Mouse (Mus musculus) MEL-GATA-1-ER (cell line): ENCODE results near the gene Kcnk18.

Experiments
- DNase-seq: peaks from one replicate; pipeline ENCODE4 v3.0.0-alpha.2; 2012; ENCODE audit warnings: low read depth; ENCODE audit errors: extremely low read depth

The Kcnk18 gene

GRCm38 (mm10) chr19:59218991-59219390 lies at the start of gene Kcnk18:
Gene Kcnk18 (plus strand): TSS chr19:59219214.
- no peak for DNase-seq

- no peak for DNase-seq
Observed at GRCm38 (mm10) chr19:59169936-59170765, 48.9 kb upstream of the Kcnk18 start, which contains the start of gene Vax1. Gene Vax1 (minus strand): TSS chr19:59170056.

- no peak for DNase-seq
Observed at GRCm38 (mm10) chr19:59170766-59171095, 48.3 kb upstream of the Kcnk18 start.

GRCm38 (mm10) chr19:59171151-59171870 lies 47.7 kb upstream of the Kcnk18 start:
- DNase-seq = no peak

GRCm38 (mm10) chr19:59171871-59172245 lies 47.2 kb upstream of the Kcnk18 start:
- DNase-seq = no peak

- no peak for DNase-seq
Observed at GRCm38 (mm10) chr19:59172781-59173180, 46.2 kb upstream of the Kcnk18 start.

DNA sequence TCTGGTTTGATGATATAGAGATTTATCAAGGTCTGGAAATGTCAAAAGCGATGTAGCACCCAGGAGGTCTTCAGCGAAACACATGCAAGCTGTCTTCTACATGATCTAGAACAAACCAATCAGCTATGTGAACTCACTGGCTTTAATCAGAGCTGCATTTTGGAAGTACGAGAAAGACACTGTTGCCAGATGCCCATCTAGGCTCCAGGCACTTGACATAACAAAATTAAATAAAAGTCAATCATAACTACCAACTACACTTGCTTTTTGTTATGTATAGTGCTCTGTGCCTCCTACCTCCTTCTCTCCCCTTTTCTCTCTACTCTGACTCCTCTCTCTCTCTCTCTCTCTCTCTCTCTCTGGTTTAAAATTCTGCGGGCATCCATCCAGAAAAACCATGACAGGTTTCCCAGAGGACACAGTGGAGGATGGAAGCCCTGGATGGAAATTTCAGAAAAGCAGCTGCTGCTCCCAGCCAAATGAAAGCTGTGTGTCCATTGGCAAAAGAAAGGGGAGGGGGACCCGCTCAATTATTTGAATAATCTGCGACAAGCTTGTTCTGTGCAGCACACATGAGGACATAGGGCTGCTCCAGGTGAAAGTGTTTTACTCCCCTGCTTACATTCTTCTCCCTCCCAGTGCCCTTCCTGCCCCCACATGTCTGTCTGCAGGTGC lies 45.5 kb upstream of the Kcnk18 start:
- no peak for DNase-seq

DNA sequence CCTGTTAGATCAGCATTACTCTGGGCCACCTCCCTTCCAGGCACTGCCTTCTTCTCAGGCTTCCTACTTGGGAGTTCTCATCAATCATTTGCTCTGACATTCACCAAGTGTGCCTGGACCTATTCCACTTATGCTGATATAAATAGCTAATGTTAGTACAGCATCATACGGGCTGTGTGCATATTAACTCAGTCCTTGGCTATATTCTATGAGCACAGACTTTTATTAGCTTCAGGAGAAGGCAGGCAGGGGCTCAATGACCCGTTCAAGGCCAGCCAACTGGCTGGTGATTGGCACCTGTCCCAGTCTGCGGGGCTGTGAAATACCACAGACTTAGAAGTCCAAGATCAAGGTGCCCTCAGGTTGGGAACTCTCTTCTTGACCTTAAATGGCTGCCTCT lies 35.0 kb upstream of the Kcnk18 start:
- DNase-seq = no peak

- DNase-seq = no peak
Observed at GRCm38 (mm10) chr19:59188981-59189380, 30.0 kb upstream of the Kcnk18 start.

DNA sequence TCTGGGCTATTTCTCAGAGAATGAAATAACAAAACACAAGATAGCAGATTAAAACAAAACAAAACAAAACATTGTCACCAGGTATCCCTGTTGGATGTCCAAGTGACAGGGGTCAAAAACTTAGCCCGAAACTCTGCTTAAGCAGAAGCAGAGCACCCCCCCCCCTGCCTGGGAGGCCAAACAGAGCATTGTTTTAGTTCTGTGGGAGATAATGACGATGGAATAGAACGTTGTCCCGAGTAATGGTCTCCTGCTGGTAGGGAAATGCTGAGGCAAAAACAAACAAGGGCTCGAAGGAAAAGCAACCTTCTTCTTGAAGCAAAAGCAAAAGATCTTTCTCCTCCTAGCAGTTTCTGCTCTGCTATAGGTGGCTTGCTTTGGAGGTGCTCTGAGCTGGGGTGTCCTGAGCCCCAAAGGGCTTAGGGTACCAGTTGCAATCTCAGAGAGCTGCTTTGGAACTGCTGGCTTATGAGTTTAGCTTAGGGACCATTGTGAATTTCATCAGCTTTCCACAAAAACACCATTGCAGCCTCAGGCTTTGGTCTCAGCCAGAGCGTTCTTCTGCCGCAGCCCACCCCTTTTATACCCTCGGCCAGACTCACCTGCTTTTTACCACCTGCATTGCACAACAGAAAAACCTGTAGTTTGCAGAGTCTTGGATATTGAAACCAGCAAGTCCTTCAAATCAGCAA lies 28.4 kb upstream of the Kcnk18 start:
- DNase-seq = no peak

GRCm38 (mm10) chr19:59191123-59191505 lies 27.9 kb upstream of the Kcnk18 start:
- DNase-seq = no peak

- DNase-seq = no peak
Observed at GRCm38 (mm10) chr19:59192491-59192890, 26.5 kb upstream of the Kcnk18 start.

- DNase-seq = no peak
Observed at GRCm38 (mm10) chr19:59193456-59193855, 25.6 kb upstream of the Kcnk18 start.

DNA sequence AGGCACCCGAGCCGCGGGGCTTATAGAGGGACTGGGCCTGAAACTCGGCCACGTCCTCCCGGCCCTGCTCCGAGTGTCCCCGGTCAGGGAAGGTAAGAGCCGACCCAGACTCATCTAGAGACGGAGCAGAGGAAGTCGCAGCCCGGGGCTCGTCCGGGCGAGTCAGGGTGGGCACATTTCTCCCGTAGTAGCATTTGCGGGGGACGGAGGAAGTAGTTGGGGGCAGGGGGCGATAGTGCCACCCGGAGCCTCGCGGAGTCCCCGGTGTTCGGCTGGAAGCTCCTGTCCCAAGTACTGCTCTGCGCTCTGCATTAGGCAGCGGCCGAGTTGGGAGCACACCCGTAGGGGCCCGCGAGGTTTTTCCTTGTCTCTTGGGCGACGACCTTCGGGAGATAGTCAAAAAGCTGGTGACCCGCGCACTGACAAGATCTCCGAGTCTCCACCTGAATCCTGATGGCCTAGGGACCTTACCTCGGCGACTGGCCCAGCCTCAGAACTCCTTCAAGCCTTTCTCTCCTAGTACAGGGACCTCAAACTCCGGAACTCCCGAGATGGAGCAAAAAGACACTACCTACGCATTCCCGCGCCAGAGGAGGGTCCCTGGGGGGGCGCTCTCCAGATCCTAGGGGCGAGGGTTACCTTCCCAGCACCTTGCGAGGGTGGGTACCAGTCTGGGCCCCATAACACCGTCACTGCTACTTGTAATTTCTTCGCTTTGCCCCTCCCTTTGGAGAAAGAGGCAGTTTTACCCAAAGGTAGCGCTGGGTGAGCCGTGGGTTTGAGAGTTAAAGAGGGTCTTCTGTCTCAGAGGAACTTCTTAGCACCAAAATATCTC lies 24.8 kb upstream of the Kcnk18 start:
- DNase-seq = no peak

DNA sequence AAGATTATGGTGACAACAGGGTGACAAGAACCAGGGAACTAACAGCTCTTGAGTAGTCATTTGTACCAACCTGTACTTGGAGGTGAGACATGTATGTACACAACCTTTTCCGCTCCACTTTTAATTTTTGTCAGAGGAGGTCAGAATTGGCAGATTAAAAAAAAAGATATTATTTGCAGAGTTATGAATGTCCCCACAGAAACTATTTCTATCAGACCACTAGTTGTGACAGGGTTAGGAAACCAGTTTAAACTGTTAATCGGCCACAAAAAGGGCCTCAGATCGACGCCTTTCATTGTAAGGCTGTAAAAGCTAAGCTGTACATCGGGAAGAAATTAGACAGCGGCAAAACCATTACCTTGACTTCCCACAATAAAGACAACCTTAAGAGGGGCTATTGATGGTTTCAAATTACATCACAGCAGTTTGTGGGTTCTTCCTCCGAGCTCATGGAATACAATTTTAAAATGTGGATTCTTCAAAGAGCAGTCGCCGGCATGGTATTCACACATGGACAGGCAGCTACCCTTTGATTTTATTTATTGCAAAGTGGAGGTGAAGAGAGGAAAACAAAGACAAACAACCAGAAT lies 23.7 kb upstream of the Kcnk18 start:
- no peak for DNase-seq

GRCm38 (mm10) chr19:59196111-59196666 lies 22.8 kb upstream of the Kcnk18 start:
- no peak for DNase-seq

GRCm38 (mm10) chr19:59198161-59198560 lies 20.9 kb upstream of the Kcnk18 start:
- DNase-seq = peak; percentile 10

DNA sequence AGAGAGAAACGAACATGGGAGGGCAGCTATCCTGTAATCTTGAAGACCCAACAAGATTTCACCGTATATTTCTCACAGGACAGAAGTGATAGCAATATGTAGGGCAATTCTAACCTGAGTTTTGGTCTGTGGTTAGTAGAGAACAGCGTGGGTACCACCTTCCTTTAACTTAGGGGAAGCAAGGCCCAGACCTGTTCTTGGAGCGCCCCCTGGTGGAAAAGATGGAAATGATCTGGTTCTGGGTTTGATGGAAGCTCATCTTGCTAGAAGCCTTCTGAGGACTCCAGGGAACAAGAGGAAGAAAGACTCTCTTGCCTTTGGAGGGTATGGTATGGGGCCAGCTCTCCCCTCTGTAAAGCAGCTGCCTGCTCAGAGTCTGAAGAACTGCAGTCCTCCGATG lies 10.5 kb upstream of the Kcnk18 start:
- peak; percentile 54 for DNase-seq

GRCm38 (mm10) chr19:59208986-59209385 lies 10.0 kb upstream of the Kcnk18 start:
- no peak for DNase-seq

GRCm38 (mm10) chr19:59216891-59217290 lies 2.1 kb upstream of the Kcnk18 start:
- no peak for DNase-seq
